Mouse (Mus musculus) neural tube, embryonic 11.5 days (tissue): ENCODE measurements at regions not wholly inside any gene's neighbourhood (a gene's known extent, or its start where the extent isn't known, plus 50 kb on each side); places are given as distances from the start of the nearest gene placed in this dataset.

Experiments
- ATAC-seq: fragments of 200-750 bp; cut with Nextera tagmentation; 2 replicates; pipeline ENCODE4 v1.8.0; 2017; ENCODE audit warnings: moderate number of reproducible peaks, mild to moderate bottlenecking, moderate TSS enrichment, moderate library complexity; ENCODE audit not compliant: insufficient read depth, low FRiP score, low TSS enrichment
- DNase-seq: peaks from one replicate; pipeline ENCODE4 v3.0.0-alpha.2; 2015; ENCODE audit warnings: low spot score
- H3K27ac ChIP-seq: fragments of 300-500 bp; sonication (generic); 2 replicates; pipeline ENCODE4 v1.5.1; 2014; ENCODE audit warnings: low read depth, mild to moderate bottlenecking, low read length
- H3K27me3 ChIP-seq: fragments of 300-500 bp; sonication (generic); 2 replicates; pipeline ENCODE4 v1.6.1; 2014; ENCODE audit warnings: mild to moderate bottlenecking, low read length, mixed read lengths; ENCODE audit not compliant: control insufficient read depth, insufficient read depth
- H3K36me3 ChIP-seq: fragments of 300-500 bp; sonication (generic); 2 replicates; pipeline ENCODE4 v1.6.1; 2014; ENCODE audit warnings: mild to moderate bottlenecking, low read length, moderate library complexity, mixed read lengths; ENCODE audit not compliant: control insufficient read depth, insufficient read depth
- H3K4me1 ChIP-seq: fragments of 300-500 bp; sonication (generic); 2 replicates; pipeline ENCODE4 v1.6.1; 2014; ENCODE audit warnings: low read length, mixed read lengths; ENCODE audit not compliant: control insufficient read depth, insufficient read depth
- H3K4me2 ChIP-seq: fragments of 300-500 bp; sonication (generic); 2 replicates; pipeline ENCODE4 v1.6.1; 2014; ENCODE audit warnings: low read depth, mild to moderate bottlenecking, moderate library complexity
- H3K4me3 ChIP-seq: fragments of 300-500 bp; sonication (generic); 2 replicates; pipeline ENCODE4 v1.5.1; 2014; ENCODE audit warnings: low read depth, low read length
- H3K9ac ChIP-seq: fragments of 300-500 bp; sonication (generic); 2 replicates; pipeline ENCODE4 v1.6.1; 2014; ENCODE audit warnings: mild to moderate bottlenecking, low read length
- H3K9me3 ChIP-seq: fragments of 300-500 bp; sonication (generic); 2 replicates; pipeline ENCODE4 v1.6.1; 2016; ENCODE audit warnings: low read length; ENCODE audit not compliant: control insufficient read depth
- WGBS: fragments of 180-500 bp; shearing (Covaris S2); extraction: QIAGEN DNeasy Blood & Tissue Kit; methylation state at CpG from one replicate; pipeline ENCODE4 v1.1.7; 2014; 5-methylcytosine and 5-hydroxymethylcytosine counted together

GRCm38 (mm10) chr3:21292774-21293173 lies 783.7 kb upstream of the Tbl1xr1 start:
- Histone ChIP-seq H3K9ac (no peak overlapping the region), H3K27me3 (no peaks in the 10 kb centered on the region), H3K4me1 (no peaks in the 10 kb centered on the region), H3K4me2 (no peak overlapping the region), H3K4me3 (no peak overlapping the region), H3K36me3 (no peaks in the 10 kb centered on the region), H3K27ac (no peak overlapping the region), H3K9me3 (no peaks in the 10 kb centered on the region)
- DNase-seq (no peak), ATAC-seq (no peak)
- 87% methylated on average over 1 of the region's 1 CpGs for WGBS

DNA sequence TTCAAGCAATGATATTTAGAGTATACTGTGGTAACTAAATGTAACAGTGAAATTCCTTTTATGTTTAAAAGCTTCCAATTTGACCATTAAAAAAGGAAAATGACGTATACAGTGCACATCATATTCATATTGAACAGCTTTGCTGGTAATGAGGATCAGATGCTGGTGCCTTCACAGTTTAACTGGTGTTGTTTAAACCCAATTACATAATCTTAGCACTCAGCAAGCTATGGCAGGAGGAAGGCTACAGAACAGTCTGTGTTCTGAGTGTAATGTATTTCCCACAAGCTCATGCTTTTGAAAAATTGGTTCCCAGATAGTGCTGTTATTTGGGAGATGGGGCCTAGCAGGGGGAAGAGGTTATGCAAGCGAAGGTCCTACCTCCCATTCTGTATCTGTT lies 783.1 kb upstream of the Tbl1xr1 start:
- whole genome bisulfite sequencing = 81% methylated on average over 2 of the region's 2 CpGs
- Histone ChIP-seq H3K27ac (no peak overlapping the region), H3K4me1 (no peaks in the 10 kb centered on the region), H3K4me3 (no peak overlapping the region), H3K9me3 (no peaks in the 10 kb centered on the region), H3K9ac (no peak overlapping the region), H3K36me3 (no peaks in the 10 kb centered on the region), H3K27me3 (no peaks in the 10 kb centered on the region), H3K4me2 (no peak overlapping the region)
- ATAC-seq (no peak), DNase-seq (no peak)

GRCm38 (mm10) chr3:21294776-21295175 lies 781.7 kb upstream of the Tbl1xr1 start:
- Histone ChIP-seq H3K27ac (no peak overlapping the region), H3K9ac (no peak overlapping the region), H3K4me2 (no peak overlapping the region), H3K4me1 (no peaks in the 10 kb centered on the region), H3K9me3 (no peaks in the 10 kb centered on the region), H3K4me3 (no peak overlapping the region), H3K27me3 (no peaks in the 10 kb centered on the region), H3K36me3 (no peaks in the 10 kb centered on the region)
- WGBS = 92% methylated on average over 3 of the region's 3 CpGs
- no peak for ATAC-seq
- no peak for DNase-seq

DNA sequence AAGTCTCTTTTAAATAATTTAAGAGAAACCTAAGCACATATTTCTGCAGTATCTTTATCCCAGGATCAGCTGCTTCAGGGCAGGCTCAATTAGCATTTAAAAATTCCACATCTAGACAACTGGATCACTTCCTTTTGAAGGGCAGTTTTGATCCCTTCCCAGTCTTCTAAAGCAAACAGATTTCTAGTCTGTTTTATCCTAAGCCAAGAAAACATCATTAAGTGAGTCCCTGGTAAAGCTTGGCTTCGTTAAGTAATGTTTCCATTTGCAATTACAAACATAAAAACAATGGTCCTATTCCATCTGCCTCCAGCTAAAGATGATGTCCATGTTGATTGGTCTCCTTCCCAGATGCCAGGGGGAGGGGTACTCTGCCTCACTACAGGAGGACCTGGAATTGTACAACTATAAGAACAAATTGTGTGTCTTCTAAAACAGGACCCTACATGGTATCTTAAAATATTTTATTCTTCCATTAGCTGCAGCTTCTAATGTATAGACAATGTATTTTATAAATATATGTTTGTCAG lies 779.8 kb upstream of the Tbl1xr1 start:
- Histone ChIP-seq H3K27me3 (no peaks in the 10 kb centered on the region), H3K36me3 (no peaks in the 10 kb centered on the region), H3K4me1 (no peaks in the 10 kb centered on the region), H3K27ac (no peak overlapping the region), H3K9me3 (no peaks in the 10 kb centered on the region), H3K4me3 (no peak overlapping the region), H3K9ac (no peak overlapping the region), H3K4me2 (no peak overlapping the region)
- WGBS = 64% methylated on average over 1 of the region's 1 CpGs
- DNase-seq (no peak), ATAC-seq (no peak)

DNA sequence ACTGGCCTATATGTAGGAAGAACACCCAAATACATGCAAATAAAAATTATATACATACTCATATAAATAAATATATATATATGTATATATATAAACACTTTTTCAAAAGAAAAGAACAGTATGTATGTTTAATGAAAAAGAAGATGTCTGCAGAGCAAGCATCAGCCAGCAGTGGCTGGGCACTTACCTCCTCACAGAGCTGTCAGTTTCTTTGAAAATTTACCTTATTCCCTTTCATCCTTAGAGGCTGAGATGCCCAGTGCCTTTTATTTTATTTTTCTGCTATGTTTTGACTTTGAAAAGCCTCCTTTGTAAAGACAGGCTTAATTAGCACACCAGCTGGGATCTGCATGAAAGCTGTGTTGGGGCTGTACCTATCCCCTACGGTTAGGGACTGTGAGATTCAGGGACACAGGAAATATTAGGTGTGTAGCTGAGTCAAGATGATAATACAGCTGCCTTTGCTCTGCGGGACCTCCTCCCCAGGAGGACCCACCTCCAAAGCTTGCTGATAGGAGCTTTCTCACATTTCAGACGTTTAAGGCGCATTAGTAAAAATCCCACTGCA lies 751.0 kb upstream of the Tbl1xr1 start:
- Histone ChIP-seq H3K27me3 (no peaks in the 10 kb centered on the region), H3K4me2 (no peak overlapping the region), H3K4me1 (no peaks in the 10 kb centered on the region), H3K4me3 (no peak overlapping the region), H3K9me3 (no peaks in the 10 kb centered on the region), H3K9ac (no peak overlapping the region), H3K27ac (no peak overlapping the region), H3K36me3 (no peaks in the 10 kb centered on the region)
- ATAC-seq (no peak), DNase-seq (no peak)
- whole genome bisulfite sequencing = 56% methylated on average over 4 of the region's 4 CpGs

DNA sequence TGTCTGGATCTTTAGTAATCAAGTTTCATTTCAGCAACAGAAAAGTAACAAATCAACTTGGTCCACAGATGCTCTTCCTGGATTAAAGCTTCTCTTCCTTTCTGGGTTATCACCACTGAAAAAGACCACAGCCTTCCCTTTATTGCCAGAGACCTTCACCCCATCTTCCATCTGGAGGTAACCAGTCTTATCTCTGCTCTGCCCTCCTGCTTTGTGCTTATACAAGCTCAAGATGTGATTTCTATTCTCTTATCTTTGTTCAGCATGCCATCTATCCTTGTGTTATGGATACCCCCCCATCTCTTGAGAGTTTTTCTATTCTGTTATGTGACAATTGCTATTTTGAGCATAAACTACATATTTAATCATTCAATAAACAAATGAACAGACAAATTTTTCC lies 734.5 kb upstream of the Tbl1xr1 start:
- Histone ChIP-seq H3K27me3 (no peaks in the 10 kb centered on the region), H3K36me3 (no peaks in the 10 kb centered on the region), H3K4me2 (no peak overlapping the region), H3K4me3 (no peak overlapping the region), H3K27ac (no peak overlapping the region), H3K9ac (no peak overlapping the region), H3K4me1 (no peaks in the 10 kb centered on the region), H3K9me3 (no peaks in the 10 kb centered on the region)
- DNase-seq (no peak), ATAC-seq (no peak)

GRCm38 (mm10) chr3:21343095-21343494 lies 733.4 kb upstream of the Tbl1xr1 start:
- no peak for ATAC-seq
- 85% methylated on average over 1 of the region's 1 CpGs for WGBS
- no peak overlapping the region for H3K9ac ChIP-seq
- H3K9me3 ChIP-seq = no peaks in the 10 kb centered on the region
- no peaks in the 10 kb centered on the region for H3K4me1 ChIP-seq
- H3K27me3 ChIP-seq = no peaks in the 10 kb centered on the region
- no peak overlapping the region for H3K4me3 ChIP-seq
- H3K27ac ChIP-seq = no peak overlapping the region
- no peaks in the 10 kb centered on the region for H3K36me3 ChIP-seq
- H3K4me2 ChIP-seq = no peak overlapping the region
- no peak for DNase-seq

DNA sequence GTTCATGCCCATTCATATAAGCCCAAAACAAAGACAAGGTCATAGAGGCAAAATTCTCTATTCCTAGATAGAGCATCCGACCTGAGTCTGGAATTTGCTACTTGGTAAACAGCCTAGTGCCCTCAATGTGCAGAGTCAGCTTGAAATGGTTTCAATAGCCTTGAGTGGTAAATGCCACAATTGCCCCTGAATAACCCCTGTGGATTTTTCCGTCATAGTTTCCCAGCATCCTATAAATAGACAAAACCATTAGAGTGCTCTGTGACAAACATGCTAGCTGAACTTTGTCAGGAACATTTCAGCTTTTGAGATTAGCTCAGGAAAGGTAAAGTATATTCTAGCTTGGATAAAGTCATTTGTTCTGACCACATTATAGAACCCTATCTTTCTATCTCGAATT lies 727.0 kb upstream of the Tbl1xr1 start:
- no peaks in the 10 kb centered on the region for H3K27me3 ChIP-seq
- no peaks in the 10 kb centered on the region for H3K4me1 ChIP-seq
- no peaks in the 10 kb centered on the region for H3K36me3 ChIP-seq
- H3K4me2 ChIP-seq = no peak overlapping the region
- DNase-seq (no peak), ATAC-seq (no peak)
- H3K4me3 ChIP-seq = no peak overlapping the region
- WGBS = 83% methylated on average over 3 of the region's 3 CpGs
- H3K27ac ChIP-seq = no peak overlapping the region
- H3K9ac ChIP-seq = no peak overlapping the region
- no peaks in the 10 kb centered on the region for H3K9me3 ChIP-seq

DNA sequence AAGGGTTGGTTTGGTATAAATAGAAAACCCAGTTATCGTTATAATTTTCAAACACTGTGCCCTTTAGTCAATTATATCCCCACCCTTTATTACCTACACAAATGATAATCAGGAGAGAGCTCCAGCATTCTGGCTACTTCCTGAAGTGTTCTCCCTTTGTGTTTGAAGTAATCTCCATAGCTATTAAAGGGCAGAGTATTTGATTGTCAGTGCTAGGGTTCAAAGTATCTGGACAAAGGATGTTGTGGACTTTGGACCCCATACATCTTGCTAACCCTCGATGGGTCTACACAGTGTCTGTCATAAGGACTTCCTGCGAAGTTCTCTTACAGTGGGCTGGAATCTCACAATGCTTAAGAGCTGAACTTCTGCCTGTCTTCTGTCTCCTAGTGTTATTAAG lies 720.3 kb upstream of the Tbl1xr1 start:
- H3K27ac ChIP-seq = no peak overlapping the region
- no peaks in the 10 kb centered on the region for H3K4me1 ChIP-seq
- ATAC-seq (no peak), DNase-seq (no peak)
- H3K36me3 ChIP-seq = no peaks in the 10 kb centered on the region
- H3K4me2 ChIP-seq = no peak overlapping the region
- no peaks in the 10 kb centered on the region for H3K27me3 ChIP-seq
- 84% methylated on average over 3 of the region's 3 CpGs for WGBS
- H3K9ac ChIP-seq = no peak overlapping the region
- no peaks in the 10 kb centered on the region for H3K9me3 ChIP-seq
- H3K4me3 ChIP-seq = no peak overlapping the region
